Mouse (Mus musculus) cerebellum, adult 8-10 months (tissue): ENCODE results near the gene H60b.
"Not testable (repeated sequence)": the region's sequence is repeated elsewhere in the genome, so short reads cannot be mapped to it uniquely, and the experiment has no call there.

ENCODE experiments used
- DNase-seq: peaks from one replicate; pipeline ENCODE4 v3.0.0; 2022

The H60b gene

GRCm38 (mm10) chr10:22158310-22158999 lies at the start of gene H60b, which contains the start of gene Raet1e:
H60b (plus strand) TSS chr10:22158586.
Raet1e (plus strand) TSS chr10:22158569.
- not testable (repeated sequence) for DNase-seq

DNA sequence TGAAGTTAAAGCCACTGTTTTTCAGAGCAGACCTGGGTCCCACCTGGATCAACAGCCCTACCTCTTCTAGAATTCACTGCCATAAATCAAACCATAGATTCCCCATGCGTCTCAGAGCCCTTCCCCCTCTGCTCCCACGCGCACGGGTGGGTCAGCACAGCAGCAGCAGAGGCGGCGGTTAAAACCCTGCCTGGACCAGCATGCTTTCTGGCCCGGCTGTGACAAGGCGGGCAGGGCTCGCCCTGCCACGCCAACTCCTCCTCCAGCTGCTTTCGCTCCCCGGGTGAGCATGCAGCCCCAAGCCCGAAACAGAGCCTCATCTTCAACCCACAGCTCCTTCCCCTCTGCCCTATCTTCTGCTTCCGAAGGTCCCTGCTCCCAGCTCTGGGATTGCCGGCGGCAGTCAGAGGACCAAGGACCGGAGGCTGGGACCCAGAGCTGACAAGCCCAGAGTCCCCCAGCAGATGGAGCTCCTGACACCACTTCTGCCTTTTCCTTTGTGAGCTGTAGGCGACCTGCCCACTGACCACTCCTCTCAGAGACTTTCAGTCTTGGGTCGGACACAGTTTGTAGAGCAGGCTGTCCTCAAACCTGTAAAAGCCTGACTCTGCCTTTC lies 17.6 kb upstream of the H60b start:
- peak; percentile 45 for DNase-seq

DNA sequence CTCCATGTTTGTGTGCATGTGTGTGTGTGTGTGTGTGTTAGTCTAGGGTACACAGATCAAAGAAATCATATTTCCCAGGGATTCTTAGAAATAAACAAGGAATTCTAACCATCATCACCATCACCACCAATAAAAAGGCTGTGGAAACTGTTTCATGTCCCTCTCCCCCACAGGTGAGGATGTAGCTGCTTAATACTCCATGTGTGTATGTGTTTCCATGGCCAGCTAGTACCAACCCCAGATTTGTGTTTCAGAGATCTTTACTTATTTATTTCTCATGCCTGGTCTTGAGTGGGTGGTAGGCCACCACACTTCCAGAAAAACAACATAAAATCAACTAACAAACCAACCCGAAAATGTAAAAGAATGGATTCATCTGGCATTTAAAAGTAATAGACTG lies 16.2 kb upstream of the H60b start:
- not testable (repeated sequence) for DNase-seq

DNA sequence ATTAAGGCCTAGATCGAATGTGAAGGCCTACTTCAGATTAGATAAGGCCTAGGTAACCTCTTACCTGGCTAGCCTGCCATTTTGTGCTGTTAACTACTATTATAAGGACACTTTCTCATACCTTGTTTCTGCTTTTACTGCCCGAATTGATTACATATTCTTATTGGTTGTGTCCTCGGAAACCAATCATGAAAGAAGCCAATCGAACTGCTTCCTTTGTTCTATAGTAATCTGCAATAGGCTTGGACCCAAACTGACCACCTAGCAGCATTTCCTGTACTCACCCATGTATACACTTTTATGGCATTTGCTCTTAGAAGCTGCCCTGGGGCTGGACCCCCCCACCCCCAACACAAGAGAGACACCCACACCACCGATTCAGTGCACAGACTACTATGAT lies 15.5 kb upstream of the H60b start:
- no peak for DNase-seq

GRCm38 (mm10) chr10:22148441-22149072 lies 9.8 kb upstream of the H60b start:
- peak; percentile 19 for DNase-seq

DNA sequence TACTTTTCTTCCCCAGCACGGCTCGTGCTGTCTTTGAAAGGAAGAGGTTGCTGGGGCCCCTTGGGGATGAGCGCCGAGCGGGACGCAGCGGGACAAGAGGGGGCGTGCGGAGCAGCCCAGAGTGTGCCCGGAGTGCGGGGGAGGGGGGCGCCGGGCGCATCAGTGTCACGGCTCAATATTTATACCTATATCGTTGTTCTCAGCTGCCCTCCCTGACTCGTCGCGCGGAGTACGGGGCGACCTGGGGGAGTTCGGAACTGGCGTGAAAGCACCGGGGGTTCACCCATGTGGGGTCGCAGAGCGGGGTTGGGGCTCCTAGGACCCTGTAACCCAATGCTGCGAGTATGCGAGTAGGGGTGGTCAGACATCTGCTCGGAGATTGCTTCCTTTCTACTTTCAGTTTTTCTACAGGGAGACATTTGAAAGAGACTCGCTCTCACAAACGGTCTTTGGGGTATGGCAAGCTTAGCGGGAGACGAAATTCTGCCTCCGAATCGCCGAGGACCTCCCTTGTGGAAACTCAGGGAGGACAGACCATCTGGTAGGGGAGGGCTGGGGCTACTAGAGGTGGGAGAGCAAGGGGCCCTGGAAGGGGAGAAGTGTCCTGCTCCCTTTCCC lies 9.2 kb upstream of the H60b start, which contains the start of gene E030030I06Rik:
Gene E030030I06Rik, minus strand, starts transcription at position 198 of the 618 bp plus-strand sequence.
- peak; percentile 13 for DNase-seq

DNA sequence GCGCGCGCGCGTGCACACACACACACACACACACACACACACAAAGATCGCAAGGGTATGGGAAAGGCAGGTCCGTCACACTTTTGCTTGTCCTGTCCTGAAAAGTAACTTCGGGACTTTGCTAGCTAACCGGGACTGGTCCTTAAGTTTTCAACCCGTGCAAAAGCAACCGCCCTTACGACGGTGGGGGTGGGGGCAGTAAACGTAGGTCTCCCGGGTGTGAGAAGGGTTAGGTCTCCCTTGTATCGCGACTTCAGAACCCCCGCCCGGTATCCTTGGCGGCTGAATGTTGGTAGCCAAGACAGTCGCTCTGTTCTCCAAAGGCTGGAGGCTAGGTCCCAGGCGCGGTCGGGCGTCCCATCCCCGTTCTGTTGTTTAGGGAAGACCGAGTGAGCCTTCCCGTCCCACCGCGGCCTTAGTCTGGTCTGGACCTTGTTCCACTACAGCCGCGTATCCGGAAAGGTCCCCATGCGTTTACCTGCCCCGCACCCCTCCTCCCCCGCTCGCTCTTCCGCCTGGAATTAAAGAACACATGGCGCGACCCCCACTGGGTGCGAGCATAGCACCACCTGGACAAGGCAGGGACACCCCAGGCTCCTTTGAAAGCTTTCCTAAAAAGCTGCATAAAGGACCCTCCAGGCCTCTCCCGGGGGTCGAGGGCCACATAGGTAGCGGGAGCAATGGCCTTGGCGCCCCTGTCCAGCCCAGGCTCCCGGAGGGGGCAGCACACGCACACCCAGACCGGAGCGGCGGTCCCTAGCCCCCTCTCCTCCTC lies 8.5 kb upstream of the H60b start:
- peak; percentile 10 for DNase-seq

DNA sequence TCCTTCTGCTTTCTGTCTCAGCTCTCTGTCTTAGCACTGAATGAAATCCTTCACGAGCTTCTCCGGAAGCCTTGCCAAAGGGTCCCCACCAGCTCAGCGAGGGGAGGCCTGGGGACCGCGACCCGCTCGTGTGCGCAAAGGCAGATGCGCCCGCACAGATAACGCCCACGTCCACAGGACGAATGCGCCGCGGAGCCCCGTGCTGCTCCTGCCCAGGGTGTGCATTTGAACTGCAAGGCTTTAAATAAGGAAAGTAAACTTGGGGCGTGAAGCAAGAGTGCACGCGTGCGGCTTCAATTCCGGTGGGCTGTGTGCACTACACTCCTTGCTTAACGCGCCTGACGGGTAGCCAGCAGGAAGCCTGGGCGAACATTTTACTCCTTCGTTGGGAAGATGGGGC lies 7.8 kb upstream of the H60b start:
- no peak for DNase-seq

- DNase-seq, result not testable (repeated sequence)
These were observed 7.1 kb upstream of the H60b start for GRCm38 (mm10) chr10:22151056-22151862.

DNA sequence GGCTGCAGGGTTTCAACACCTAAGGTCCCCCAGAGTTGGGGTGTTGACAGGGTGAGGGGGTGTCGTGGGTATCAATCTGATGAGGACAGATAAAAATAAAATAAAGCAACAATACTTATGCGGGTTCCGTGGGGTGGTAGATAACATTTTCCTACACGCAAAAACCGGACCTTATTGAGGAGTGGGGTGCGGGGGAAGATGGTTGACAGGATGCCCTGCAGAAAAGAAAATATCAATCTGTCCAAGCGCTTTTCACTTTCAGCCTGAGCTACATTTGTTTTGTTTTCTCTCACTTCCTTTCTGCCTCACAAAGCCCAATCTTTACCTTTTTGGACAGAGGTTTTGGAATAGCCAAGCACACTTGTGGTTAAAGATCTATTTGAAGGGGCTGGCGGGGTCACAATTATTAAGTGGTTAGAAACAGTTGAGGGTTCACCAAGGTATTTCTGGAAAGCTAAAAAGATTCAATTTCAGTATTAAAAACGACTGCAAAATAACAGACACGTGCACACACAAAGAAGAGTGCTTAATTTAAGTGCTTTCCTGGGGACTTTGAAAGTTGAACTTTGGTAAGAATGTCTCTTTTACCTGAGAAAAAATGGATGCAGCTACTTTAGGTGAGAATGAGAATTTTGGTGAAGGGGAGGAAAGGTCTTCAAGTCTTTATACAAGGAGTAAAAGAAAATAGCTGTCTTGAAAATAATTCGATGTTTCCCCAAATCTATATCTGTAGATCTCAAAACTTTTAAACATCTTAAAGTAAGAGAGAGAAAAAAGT lies 6.3 kb upstream of the H60b start:
- not testable (repeated sequence) for DNase-seq

DNA sequence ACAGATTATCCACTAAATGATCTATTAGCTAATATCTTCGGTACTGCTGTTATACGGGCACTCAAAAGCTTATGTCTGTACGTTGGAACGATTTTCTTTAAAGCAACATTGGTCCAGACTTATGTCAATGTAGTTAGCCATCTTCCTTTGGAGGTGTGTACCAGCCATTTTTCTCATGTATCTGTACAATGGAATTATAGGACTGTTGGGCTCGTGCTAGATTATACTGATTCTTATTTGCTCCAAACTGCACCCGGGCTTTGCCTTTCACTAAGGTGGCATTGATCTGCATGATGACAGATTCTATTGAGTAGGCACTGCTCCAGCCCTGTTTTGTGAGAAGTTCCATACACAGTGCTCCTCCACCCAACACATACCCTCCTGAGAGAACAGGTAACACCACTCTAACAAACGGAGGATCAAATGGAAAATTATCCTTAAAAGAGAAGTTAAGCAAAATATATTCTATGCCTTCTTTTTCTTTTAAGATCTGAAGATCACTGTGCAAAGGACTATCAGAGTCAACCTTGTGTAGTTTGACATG lies 5.2 kb upstream of the H60b start:
- DNase-seq, result not testable (repeated sequence)

DNA sequence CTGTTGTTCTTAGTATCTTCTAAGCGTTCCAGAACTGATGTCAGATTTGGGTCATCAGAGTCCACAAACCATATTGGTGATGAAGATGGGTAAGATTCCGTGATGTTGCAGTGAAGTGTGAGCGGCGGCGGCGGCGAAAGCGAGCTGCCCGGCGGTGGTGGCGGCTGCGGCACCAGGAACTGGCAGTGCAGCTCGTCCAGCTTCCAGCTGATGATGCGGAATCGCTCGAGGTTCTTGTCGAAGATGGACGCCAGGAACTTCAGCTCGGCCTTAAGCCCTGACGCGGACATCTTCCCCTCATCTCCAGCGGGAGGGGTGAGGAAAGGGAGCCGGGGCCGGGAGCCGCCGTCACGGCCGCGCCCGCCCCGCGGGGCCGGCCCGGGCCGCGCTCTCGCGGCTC lies 4.3 kb upstream of the H60b start:
- DNase-seq, result peak; percentile 13

DNA sequence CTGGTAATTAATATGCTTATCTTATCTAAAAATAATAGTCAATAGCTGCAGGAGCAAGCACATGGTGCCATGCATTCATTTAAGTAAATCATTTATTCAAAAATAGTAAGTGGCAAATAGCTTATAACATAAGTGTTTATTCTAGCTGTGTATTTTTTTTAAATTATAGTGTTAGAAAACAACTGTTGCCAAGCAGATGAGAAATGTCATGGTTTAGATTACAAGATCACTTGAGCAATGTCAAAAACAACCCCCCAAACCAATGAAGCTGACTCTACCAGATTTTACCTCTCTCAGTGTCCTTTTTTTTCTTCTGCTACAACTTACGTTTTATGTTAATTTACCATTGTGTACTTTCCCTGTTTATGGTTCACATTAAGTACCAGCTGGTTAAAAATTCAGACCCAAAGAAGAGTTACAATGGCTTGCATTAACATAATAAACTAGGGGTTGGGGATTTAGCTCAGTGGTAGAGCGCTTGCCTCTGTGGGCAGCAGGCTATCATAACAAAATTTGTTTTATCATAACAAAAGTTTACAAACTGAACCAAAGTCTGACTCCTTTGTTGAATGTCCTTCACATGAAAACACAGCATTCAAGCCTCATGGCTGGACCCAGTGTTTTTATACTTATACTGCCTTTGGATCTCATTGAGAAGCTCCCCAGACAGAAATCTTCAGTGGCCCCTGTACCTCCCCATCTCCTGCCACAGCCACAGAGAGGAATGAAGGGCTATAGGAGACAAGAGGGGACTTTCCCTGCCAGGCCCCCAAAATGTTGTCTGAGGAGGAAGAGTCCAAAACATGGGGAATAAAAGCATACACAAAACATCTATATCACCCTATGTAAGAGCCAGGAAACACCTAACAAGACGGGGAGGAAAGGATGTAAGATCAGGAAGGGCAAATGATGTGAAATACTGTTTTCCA lies 3.3 kb upstream of the H60b start:
- no peak for DNase-seq

DNA sequence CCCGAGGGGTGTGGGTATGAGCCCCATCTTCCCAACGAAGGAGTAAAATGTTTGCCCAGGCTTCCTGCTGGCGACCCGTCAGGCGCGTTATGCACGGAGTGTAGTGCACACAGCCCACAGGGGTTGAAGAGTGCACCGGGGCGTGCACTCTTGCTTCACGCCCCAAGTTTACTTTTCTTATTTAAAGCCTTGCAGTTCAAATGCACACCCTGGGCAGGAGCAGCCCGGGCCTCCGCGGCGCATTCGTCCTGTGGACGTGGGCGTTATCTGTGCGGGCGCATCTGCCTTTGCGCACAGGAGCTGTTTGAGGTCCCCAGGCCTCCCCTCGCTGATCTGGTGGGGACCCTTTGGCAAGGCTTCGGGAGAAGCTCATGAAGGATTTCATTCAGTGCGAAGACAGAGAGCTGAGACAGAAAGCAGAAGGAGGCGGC lies 760 bp downstream of the H60b start:
- no peak for DNase-seq

DNA sequence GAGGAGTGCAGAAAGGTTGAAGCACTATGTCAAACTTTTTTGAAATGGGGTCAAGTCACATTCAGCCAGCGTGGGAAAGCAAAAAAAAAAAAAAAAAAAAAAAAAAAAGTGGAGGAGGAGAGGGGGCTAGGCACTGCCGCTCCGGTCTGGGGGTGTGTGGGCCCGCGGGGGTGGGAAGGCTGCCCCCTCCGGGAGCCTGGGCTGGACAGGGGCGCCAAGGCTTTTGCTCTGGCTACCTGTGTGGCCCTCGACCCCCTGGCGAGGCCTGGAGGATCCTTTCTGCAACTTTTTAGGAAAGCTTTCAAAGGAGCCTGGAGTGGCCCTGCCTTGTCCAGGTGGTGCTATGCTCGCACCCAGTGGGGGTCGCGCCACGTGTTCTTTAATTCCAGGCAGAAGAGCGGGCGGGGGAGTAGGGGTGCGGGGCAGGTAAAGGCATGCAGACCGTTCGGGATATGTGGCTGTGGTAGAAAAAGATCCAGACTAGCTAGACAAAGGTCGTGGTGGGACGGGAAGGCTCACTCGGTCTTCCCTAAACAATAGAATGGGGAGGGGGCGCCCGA lies 1.3 kb downstream of the H60b start:
- DNase-seq, result no peak

DNA sequence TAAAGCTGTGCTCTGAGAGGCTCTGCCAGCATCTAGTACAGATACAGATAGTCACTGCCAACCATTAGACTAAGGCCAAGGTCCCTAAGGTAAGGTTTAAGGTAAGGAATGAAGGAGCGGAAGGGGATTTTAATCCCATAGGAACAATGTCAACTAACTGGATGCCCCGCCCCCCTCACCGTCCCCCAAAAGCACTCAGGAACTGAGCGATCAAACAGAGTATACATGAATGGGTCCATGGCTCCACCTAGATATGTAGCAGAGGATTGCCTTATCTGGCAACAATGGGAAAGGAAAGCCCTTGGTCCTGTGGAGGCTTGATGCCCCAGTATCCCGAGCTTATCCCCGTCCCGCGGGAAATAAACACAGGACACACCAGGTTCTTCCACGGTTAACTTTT lies 4.9 kb downstream of the H60b start:
- DNase-seq, result not testable (repeated sequence)

- DNase-seq, result peak; percentile 64
These were observed 5.6 kb downstream of the H60b start for GRCm38 (mm10) chr10:22163705-22164583.
